Mouse (Mus musculus) hindbrain, embryonic 15.5 days (tissue): ENCODE data around the gene Fn1. TPM values are rescaled to one million over a fixed set of nuclear protein-coding genes. Genes with fewer than 3 reads are reported as not detected.

Source experiments
- ATAC-seq: fragments of 200-750 bp; cut with Nextera tagmentation; 2 replicates; pipeline ENCODE4 v1.8.0; 2017; ENCODE audit warnings: low read depth, moderate number of reproducible peaks, moderate TSS enrichment; ENCODE audit not compliant: low FRiP score
- H3K27ac ChIP-seq: fragments of 300-500 bp; sonication (generic); replicated peaks from 2 replicates; pipeline ENCODE4 v1.5.1; 2015; ENCODE audit warnings: mild to moderate bottlenecking, inconsistent platforms
- H3K27me3 ChIP-seq: fragments of 300-500 bp; sonication (generic); 2 replicates; pipeline ENCODE4 v1.6.1; 2015; ENCODE audit warnings: control low read depth, inconsistent platforms
- H3K36me3 ChIP-seq: fragments of 300-500 bp; sonication (generic); 2 replicates; pipeline ENCODE4 v1.6.1; 2015; ENCODE audit warnings: control low read depth, inconsistent platforms
- H3K4me1 ChIP-seq: fragments of 300-500 bp; sonication (generic); replicated peaks from 2 replicates; pipeline ENCODE4 v1.6.1; 2015; ENCODE audit warnings: control low read depth, inconsistent platforms
- H3K4me2 ChIP-seq: fragments of 300-500 bp; sonication (generic); 2 replicates; pipeline ENCODE4 v1.6.1; 2015; ENCODE audit warnings: moderate library complexity, mild to moderate bottlenecking, inconsistent platforms
- H3K4me3 ChIP-seq: fragments of 300-500 bp; sonication (generic); 2 replicates; pipeline ENCODE4 v1.5.1; 2015; ENCODE audit warnings: mild to moderate bottlenecking, inconsistent platforms
- H3K9ac ChIP-seq: fragments of 300-500 bp; sonication (generic); 2 replicates; pipeline ENCODE4 v1.6.1; 2015; ENCODE audit warnings: inconsistent platforms
- H3K9me3 ChIP-seq: fragments of 300-500 bp; sonication (generic); 2 replicates; pipeline ENCODE4 v1.6.1; 2016; ENCODE audit warnings: control low read depth, inconsistent platforms
- WGBS: fragments of 180-500 bp; shearing (Covaris S2); methylation state at CpG from one replicate; pipeline ENCODE4 v1.1.7; 2015; 5-methylcytosine and 5-hydroxymethylcytosine counted together
- polyA plus RNA-seq: library from polyadenylated mRNA; unstranded; fragments of >200 nt; fragmentation: Nextera tagmentation; extraction: Ambion mirVana; gene quantifications from 2 replicates; pipeline ENCODE4 v1.2.1, GENCODE M21; 2015

The Fn1 gene
- polyA plus RNA-seq, 1 experiment from 2014 or later = 36.7 TPM

DNA sequence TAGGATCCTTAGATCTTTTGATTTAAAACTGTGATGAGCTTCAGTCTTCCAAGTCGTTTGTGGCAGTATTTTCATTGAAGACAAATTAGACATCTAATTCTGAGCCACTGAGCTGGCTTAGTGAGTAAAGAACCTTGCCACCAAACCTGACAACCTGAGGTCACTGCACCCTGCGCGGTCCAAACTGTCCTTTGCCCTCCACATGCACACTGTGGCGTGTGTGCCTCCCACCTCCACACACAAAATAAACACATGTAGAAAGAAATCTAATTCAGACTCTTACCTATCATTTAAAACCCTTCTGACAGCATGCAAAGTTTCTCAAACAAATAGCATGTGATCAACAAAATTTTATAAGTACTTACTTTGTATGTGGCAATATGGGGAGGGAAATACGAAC lies 6.2 kb downstream of the Fn1 start:
- Histone ChIP-seq H3K36me3 (no peaks in the 10 kb centered on the region), H3K4me3 (no peak overlapping the region), H3K4me1 (no peaks in the 10 kb centered on the region), H3K9ac (no peak overlapping the region), H3K9me3 (no peaks in the 10 kb centered on the region), H3K27ac (no peak overlapping the region), H3K27me3 (no peaks in the 10 kb centered on the region), H3K4me2 (no peak overlapping the region)
- 92% methylated on average over 5 of the region's 5 CpGs for WGBS
- ATAC-seq = no peak

DNA sequence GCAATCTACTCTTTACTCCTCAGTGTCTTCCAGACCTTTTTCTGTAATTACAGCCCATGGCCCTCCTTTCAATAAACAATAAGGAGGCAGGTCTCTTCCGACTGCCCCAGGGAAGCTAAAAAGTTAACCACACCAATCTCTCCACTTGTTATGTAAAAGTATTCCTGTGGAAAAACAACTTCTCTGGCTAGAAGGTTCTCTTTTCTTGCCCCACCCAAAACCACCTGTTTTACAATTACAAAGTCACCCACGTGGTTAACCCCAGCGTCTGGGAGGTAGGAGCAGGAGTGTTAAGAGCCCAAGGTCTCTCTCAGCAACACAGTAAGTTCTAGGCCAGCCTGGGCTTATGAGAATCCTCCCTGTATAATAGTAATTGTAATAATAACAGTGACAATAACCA lies 7.0 kb downstream of the Fn1 start:
- H3K27ac ChIP-seq = no peak overlapping the region
- no peak overlapping the region for H3K4me2 ChIP-seq
- H3K27me3 ChIP-seq = no peaks in the 10 kb centered on the region
- no peaks in the 10 kb centered on the region for H3K9me3 ChIP-seq
- no peak overlapping the region for H3K9ac ChIP-seq
- H3K36me3 ChIP-seq = no peaks in the 10 kb centered on the region
- 67% methylated on average over 3 of the region's 3 CpGs for WGBS
- H3K4me1 ChIP-seq = no peaks in the 10 kb centered on the region
- no peak for ATAC-seq
- no peak overlapping the region for H3K4me3 ChIP-seq

DNA sequence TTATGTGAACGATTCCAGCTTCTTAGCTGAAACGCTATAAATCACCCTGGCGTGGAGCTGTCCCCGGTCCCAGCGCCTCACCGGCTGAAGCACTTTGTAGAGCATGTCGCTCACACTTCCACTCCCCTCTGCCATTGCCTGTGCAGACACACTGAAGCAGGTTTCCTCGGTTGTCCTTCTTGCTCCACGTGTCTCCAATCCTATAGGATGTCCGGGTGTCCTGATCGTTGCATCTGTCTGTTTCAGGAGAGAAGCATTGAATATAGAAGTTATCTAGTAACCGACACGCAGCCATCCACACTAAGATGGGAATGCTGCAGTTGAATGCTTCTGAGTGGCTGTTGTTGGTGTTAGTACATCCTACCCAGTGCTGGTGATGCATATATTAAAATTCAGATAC lies 7.5 kb downstream of the Fn1 start:
- no peak overlapping the region for H3K27ac ChIP-seq
- H3K36me3 ChIP-seq = no peaks in the 10 kb centered on the region
- ATAC-seq = no peak
- H3K4me2 ChIP-seq = no peak overlapping the region
- H3K9ac ChIP-seq = no peak overlapping the region
- no peaks in the 10 kb centered on the region for H3K9me3 ChIP-seq
- no peaks in the 10 kb centered on the region for H3K27me3 ChIP-seq
- no peak overlapping the region for H3K4me3 ChIP-seq
- H3K4me1 ChIP-seq = no peaks in the 10 kb centered on the region
- 95% methylated on average over 13 of the region's 13 CpGs for WGBS

GRCm38 (mm10) chr1:71642794-71643193 lies 10.2 kb downstream of the Fn1 start:
- ATAC-seq = no peak
- Histone ChIP-seq H3K36me3 (no peaks in the 10 kb centered on the region), H3K27me3 (no peaks in the 10 kb centered on the region)

DNA sequence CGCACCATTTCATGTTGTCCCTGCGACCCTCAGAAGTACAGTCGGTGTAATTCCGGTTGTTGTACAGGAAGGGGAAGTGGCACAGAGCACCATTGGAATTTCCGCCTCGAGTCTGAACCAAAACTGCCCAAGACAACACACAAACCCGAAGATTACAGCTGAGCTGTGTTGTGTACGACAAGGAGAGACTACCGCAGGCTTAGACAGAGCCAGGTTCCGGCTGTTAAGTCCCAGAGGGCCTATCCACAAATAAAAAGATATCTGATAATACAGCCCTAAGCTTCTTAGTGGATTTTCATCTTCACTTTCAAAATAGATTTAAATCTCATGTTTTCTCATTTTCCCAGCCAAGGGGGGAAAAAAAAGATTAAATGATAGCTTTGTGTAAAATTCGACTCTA lies 11.8 kb downstream of the Fn1 start:
- no peak overlapping the region for H3K27ac ChIP-seq
- no peaks in the 10 kb centered on the region for H3K4me1 ChIP-seq
- H3K27me3 ChIP-seq = no peaks in the 10 kb centered on the region
- H3K9me3 ChIP-seq = no peaks in the 10 kb centered on the region
- no peaks in the 10 kb centered on the region for H3K36me3 ChIP-seq
- no peak overlapping the region for H3K4me2 ChIP-seq
- 91% methylated on average over 11 of the region's 11 CpGs for WGBS
- no peak for ATAC-seq
- H3K4me3 ChIP-seq = no peak overlapping the region
- no peak overlapping the region for H3K9ac ChIP-seq

More at GRCm38 (mm10) chr1:71642794-71643193, 10.2 kb downstream of the Fn1 start:
- Histone ChIP-seq H3K4me2 (no peak overlapping the region), H3K9me3 (no peaks in the 10 kb centered on the region), H3K4me1 (no peaks in the 10 kb centered on the region), H3K4me3 (no peak overlapping the region), H3K27ac (no peak overlapping the region), H3K9ac (no peak overlapping the region)
- 97% methylated on average over 10 of the region's 10 CpGs for WGBS

GRCm38 (mm10) chr1:71640157-71640556 lies 12.8 kb downstream of the Fn1 start:
- H3K27me3 ChIP-seq = no peaks in the 10 kb centered on the region
- WGBS = 93% methylated on average over 8 of the region's 8 CpGs
- no peak overlapping the region for H3K27ac ChIP-seq
- no peak for ATAC-seq
- H3K4me3 ChIP-seq = no peak overlapping the region
- H3K9ac ChIP-seq = no peak overlapping the region
- H3K4me2 ChIP-seq = no peak overlapping the region
- no peaks in the 10 kb centered on the region for H3K4me1 ChIP-seq
- no peaks in the 10 kb centered on the region for H3K36me3 ChIP-seq
- H3K9me3 ChIP-seq = no peaks in the 10 kb centered on the region

DNA sequence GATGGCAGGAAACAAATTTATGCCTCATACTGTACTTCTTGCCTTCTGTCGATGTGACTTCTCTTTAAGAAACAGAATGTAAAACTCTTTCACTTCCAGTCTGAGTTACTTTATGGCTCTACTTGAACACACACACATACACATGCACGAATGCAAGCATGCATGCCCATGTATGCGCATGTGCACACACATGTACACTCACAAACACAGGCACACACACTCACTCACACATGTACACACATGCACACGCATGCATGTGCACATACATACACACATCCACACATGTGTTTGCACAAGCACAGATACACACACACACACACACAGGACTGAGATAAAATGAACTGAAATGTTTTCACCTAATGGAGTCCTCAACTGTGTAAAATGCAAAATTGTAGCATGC lies 16.3 kb downstream of the Fn1 start:
- H3K27ac ChIP-seq = no peak overlapping the region
- WGBS = 98% methylated on average over 4 of the region's 4 CpGs
- ATAC-seq = no peak

GRCm38 (mm10) chr1:71636116-71636515 lies 16.9 kb downstream of the Fn1 start:
- Histone ChIP-seq H3K4me1 (no peaks in the 10 kb centered on the region), H3K4me3 (no peak overlapping the region), H3K27me3 (no peaks in the 10 kb centered on the region), H3K36me3 (no peaks in the 10 kb centered on the region), H3K9me3 (no peaks in the 10 kb centered on the region), H3K27ac (no peak overlapping the region), H3K9ac (no peak overlapping the region), H3K4me2 (no peak overlapping the region)
- WGBS = 98% methylated on average over 5 of the region's 5 CpGs
- ATAC-seq = no peak

More for the DNA sequence above, 16.3 kb downstream of the Fn1 start:
- Histone ChIP-seq H3K4me2 (no peak overlapping the region), H3K9ac (no peak overlapping the region), H3K27me3 (no peaks in the 10 kb centered on the region), H3K4me3 (no peak overlapping the region), H3K9me3 (no peaks in the 10 kb centered on the region), H3K4me1 (no peaks in the 10 kb centered on the region), H3K36me3 (no peaks in the 10 kb centered on the region)

- Histone ChIP-seq H3K4me1 (no peaks in the 10 kb centered on the region), H3K36me3 (no peaks in the 10 kb centered on the region), H3K27ac (no peak overlapping the region), H3K4me3 (no peak overlapping the region), H3K9ac (no peak overlapping the region), H3K9me3 (no peaks in the 10 kb centered on the region), H3K4me2 (no peak overlapping the region), H3K27me3 (no peaks in the 10 kb centered on the region)
- no peak for ATAC-seq
- 94% methylated on average over 10 of the region's 10 CpGs for WGBS
These were observed 17.6 kb downstream of the Fn1 start for GRCm38 (mm10) chr1:71635101-71636014.

- Histone ChIP-seq H3K27me3 (no peaks in the 10 kb centered on the region), H3K4me3 (no peak overlapping the region), H3K4me1 (no peaks in the 10 kb centered on the region), H3K9me3 (no peaks in the 10 kb centered on the region), H3K27ac (no peak overlapping the region), H3K36me3 (no peaks in the 10 kb centered on the region), H3K9ac (no peak overlapping the region), H3K4me2 (no peak overlapping the region)
- no peak for ATAC-seq
- WGBS = 94% methylated on average over 6 of the region's 6 CpGs
These were observed 18.5 kb downstream of the Fn1 start for GRCm38 (mm10) chr1:71634471-71634981.

DNA sequence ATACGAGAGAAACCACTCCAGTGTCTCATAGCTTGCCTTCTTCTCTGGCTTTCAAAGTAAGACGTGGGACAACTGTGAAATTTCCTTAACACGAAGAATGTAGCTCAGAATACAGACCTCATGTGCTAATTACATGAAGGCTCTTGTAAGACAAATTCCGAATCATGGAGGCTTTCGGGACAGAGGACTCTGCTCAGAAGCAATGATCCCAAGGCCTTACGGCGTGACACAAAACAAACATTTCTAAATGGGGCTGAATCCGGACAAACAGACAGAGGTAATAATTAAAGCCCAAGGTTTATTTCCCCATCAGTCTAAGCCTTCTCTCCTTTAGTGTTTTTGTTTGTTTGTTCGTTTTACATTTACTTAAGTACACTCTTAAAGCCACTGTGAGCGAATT lies 20.6 kb downstream of the Fn1 start:
- no peak overlapping the region for H3K4me2 ChIP-seq
- H3K4me3 ChIP-seq = no peak overlapping the region
- H3K27me3 ChIP-seq = no peaks in the 10 kb centered on the region
- H3K27ac ChIP-seq = no peak overlapping the region
- H3K9me3 ChIP-seq = no peaks in the 10 kb centered on the region
- ATAC-seq = no peak
- H3K9ac ChIP-seq = no peak overlapping the region
- H3K36me3 ChIP-seq = no peaks in the 10 kb centered on the region
- 88% methylated on average over 10 of the region's 10 CpGs for WGBS
- no peaks in the 10 kb centered on the region for H3K4me1 ChIP-seq

DNA sequence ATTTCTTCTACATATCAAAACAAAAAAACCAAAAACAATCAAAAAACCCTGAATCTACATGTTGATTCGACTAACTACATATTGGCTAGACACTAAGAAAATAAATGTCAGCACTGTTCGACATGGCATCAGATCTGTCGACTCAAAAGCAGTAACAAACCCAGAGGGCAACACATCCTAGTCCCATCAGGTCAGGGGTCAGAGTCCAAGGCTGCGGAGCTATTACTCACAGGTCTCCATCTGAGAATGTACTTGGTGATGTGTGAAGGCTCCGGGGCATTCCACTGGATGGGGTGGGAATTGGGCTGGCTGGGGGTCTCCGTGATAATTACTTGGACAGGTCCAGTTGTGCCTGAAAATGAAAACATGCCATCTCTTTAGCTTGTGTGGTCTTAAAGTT lies 21.2 kb downstream of the Fn1 start:
- Histone ChIP-seq H3K27me3 (no peaks in the 10 kb centered on the region), H3K27ac (no peak overlapping the region), H3K4me3 (no peak overlapping the region), H3K4me2 (no peak overlapping the region), H3K9me3 (no peaks in the 10 kb centered on the region), H3K36me3 (no peaks in the 10 kb centered on the region), H3K4me1 (no peaks in the 10 kb centered on the region), H3K9ac (no peak overlapping the region)
- ATAC-seq = no peak
- 89% methylated on average over 6 of the region's 6 CpGs for WGBS
